Mouse (Mus musculus): Measurements from ENCODE around the gene Rbm7. TPM values are rescaled to one million over a fixed set of nuclear protein-coding genes. Genes with fewer than 3 reads are reported as not detected.
A peak's percentile ranks its signal among the peaks of the same experiment; 100 is the strongest.
"Not testable (repeated sequence)": the region's sequence is repeated elsewhere in the genome, so short reads cannot be mapped to it uniquely, and the experiment has no call there.

Gene Rbm7
- polyA plus RNA-seq (2012; ENCODE audit: insufficient read depth, insufficient read length, missing spikeins) = 60.8 and 63.6 TPM in 2 replicates

GRCm38 (mm10) chr9:48494817-48495547, at the start of gene Rbm7, which contains the start of gene Gm5617:
Gene Rbm7 (minus strand): TSS chr9:48495299.
Gene Gm5617 (plus strand): TSS chr9:48495442.
- H3K27ac ChIP-seq (replicated peaks; ENCODE audit: low read depth, low read length) = peak within 1 kb of the TSS; percentile 91
- H3K4me3 ChIP-seq (ENCODE audit: insufficient read depth, low read depth, low read length) = peak within 1 kb of the TSS; percentile 80
- peaks cover 6% of the 10 kb centered on the region; the same call in 1 of the 2 replicates for H3K4me1 ChIP-seq (ENCODE audit: control insufficient read depth, insufficient read depth, insufficient read length, low read length)

GRCm38 (mm10) chr9:48538688-48539087, 43.6 kb upstream of the Rbm7 start:
- Histone ChIP-seq H3K27ac (replicated peaks; ENCODE audit: low read depth, low read length) (no peak overlapping the region), H3K4me1 (ENCODE audit: control insufficient read depth, insufficient read depth, insufficient read length, low read length) (no peaks in the 10 kb centered on the region), H3K4me3 (ENCODE audit: insufficient read depth, low read depth, low read length) (no peak overlapping the region)

GRCm38 (mm10) chr9:48538044-48538645, 43.0 kb upstream of the Rbm7 start:
- H3K4me3 ChIP-seq (ENCODE audit: insufficient read depth, low read depth, low read length) = no peak overlapping the region
- no peaks in the 10 kb centered on the region for H3K4me1 ChIP-seq (ENCODE audit: control insufficient read depth, insufficient read depth, insufficient read length, low read length)
- H3K27ac ChIP-seq (replicated peaks; ENCODE audit: low read depth, low read length) = no peak overlapping the region

- H3K27ac ChIP-seq (replicated peaks; ENCODE audit: low read depth, low read length); H3K4me3 ChIP-seq (ENCODE audit: insufficient read depth, low read depth, low read length); H3K4me1 ChIP-seq (ENCODE audit: control insufficient read depth, insufficient read depth, insufficient read length, low read length): not testable (repeated sequence)
Observed at GRCm38 (mm10) chr9:48537616-48538015, 42.5 kb upstream of the Rbm7 start.

- H3K4me1 ChIP-seq (ENCODE audit: control insufficient read depth, insufficient read depth, insufficient read length, low read length) = no peaks in the 10 kb centered on the region
- H3K4me3 ChIP-seq (ENCODE audit: insufficient read depth, low read depth, low read length) = no peak overlapping the region
- H3K27ac ChIP-seq (replicated peaks; ENCODE audit: low read depth, low read length) = no peak overlapping the region
Observed at GRCm38 (mm10) chr9:48536414-48536813, 41.3 kb upstream of the Rbm7 start.

GRCm38 (mm10) chr9:48532730-48533129, 37.6 kb upstream of the Rbm7 start:
- Histone ChIP-seq H3K27ac (replicated peaks; ENCODE audit: low read depth, low read length) (no peak overlapping the region), H3K4me3 (ENCODE audit: insufficient read depth, low read depth, low read length) (no peak overlapping the region), H3K4me1 (ENCODE audit: control insufficient read depth, insufficient read depth, insufficient read length, low read length) (no peaks in the 10 kb centered on the region)

GRCm38 (mm10) chr9:48532203-48532602, 37.1 kb upstream of the Rbm7 start:
- Histone ChIP-seq H3K27ac (replicated peaks; ENCODE audit: low read depth, low read length) (no peak overlapping the region), H3K4me3 (ENCODE audit: insufficient read depth, low read depth, low read length) (no peak overlapping the region), H3K4me1 (ENCODE audit: control insufficient read depth, insufficient read depth, insufficient read length, low read length) (no peaks in the 10 kb centered on the region)

- Histone ChIP-seq H3K4me3 (ENCODE audit: insufficient read depth, low read depth, low read length) (no peak overlapping the region), H3K27ac (replicated peaks; ENCODE audit: low read depth, low read length) (no peak overlapping the region), H3K4me1 (ENCODE audit: control insufficient read depth, insufficient read depth, insufficient read length, low read length) (no peaks in the 10 kb centered on the region)
Observed at GRCm38 (mm10) chr9:48531294-48531693, 36.2 kb upstream of the Rbm7 start.

GRCm38 (mm10) chr9:48526520-48526919, 31.4 kb upstream of the Rbm7 start:
- Histone ChIP-seq H3K27ac (replicated peaks; ENCODE audit: low read depth, low read length) (no peak overlapping the region), H3K4me1 (ENCODE audit: control insufficient read depth, insufficient read depth, insufficient read length, low read length) (no peaks in the 10 kb centered on the region), H3K4me3 (ENCODE audit: insufficient read depth, low read depth, low read length) (no peak overlapping the region)

- H3K4me3 ChIP-seq (ENCODE audit: insufficient read depth, low read depth, low read length) = no peak overlapping the region
- H3K27ac ChIP-seq (replicated peaks; ENCODE audit: low read depth, low read length) = no peak overlapping the region
- no peaks in the 10 kb centered on the region for H3K4me1 ChIP-seq (ENCODE audit: control insufficient read depth, insufficient read depth, insufficient read length, low read length)
Observed at GRCm38 (mm10) chr9:48525566-48525965, 30.5 kb upstream of the Rbm7 start.

GRCm38 (mm10) chr9:48520405-48520804, 25.3 kb upstream of the Rbm7 start:
- not testable (repeated sequence) for H3K4me3 ChIP-seq (ENCODE audit: insufficient read depth, low read depth, low read length); H3K4me1 ChIP-seq (ENCODE audit: control insufficient read depth, insufficient read depth, insufficient read length, low read length); H3K27ac ChIP-seq (replicated peaks; ENCODE audit: low read depth, low read length)

GRCm38 (mm10) chr9:48517372-48518130, 22.5 kb upstream of the Rbm7 start:
- Histone ChIP-seq H3K4me1 (ENCODE audit: control insufficient read depth, insufficient read depth, insufficient read length, low read length) (no peaks in the 10 kb centered on the region), H3K4me3 (ENCODE audit: insufficient read depth, low read depth, low read length) (no peak overlapping the region), H3K27ac (replicated peaks; ENCODE audit: low read depth, low read length) (no peak overlapping the region)

- no peak overlapping the region for H3K27ac ChIP-seq (replicated peaks; ENCODE audit: low read depth, low read length)
- H3K4me3 ChIP-seq (ENCODE audit: insufficient read depth, low read depth, low read length) = no peak overlapping the region
- no peaks in the 10 kb centered on the region for H3K4me1 ChIP-seq (ENCODE audit: control insufficient read depth, insufficient read depth, insufficient read length, low read length)
Observed at GRCm38 (mm10) chr9:48516615-48517371, 21.7 kb upstream of the Rbm7 start.

- Histone ChIP-seq H3K27ac (replicated peaks; ENCODE audit: low read depth, low read length) (no peak overlapping the region), H3K4me3 (ENCODE audit: insufficient read depth, low read depth, low read length) (no peak overlapping the region), H3K4me1 (ENCODE audit: control insufficient read depth, insufficient read depth, insufficient read length, low read length) (no peaks in the 10 kb centered on the region)
Observed at GRCm38 (mm10) chr9:48515332-48515731, 20.2 kb upstream of the Rbm7 start.

- Histone ChIP-seq H3K27ac (replicated peaks; ENCODE audit: low read depth, low read length) (no peak overlapping the region), H3K4me1 (ENCODE audit: control insufficient read depth, insufficient read depth, insufficient read length, low read length) (no peaks in the 10 kb centered on the region), H3K4me3 (ENCODE audit: insufficient read depth, low read depth, low read length) (no peak overlapping the region)
Observed at GRCm38 (mm10) chr9:48510134-48510533, 15.0 kb upstream of the Rbm7 start.

Measured in brown adipose tissue, adult 24 weeks (tissue).